Mouse (Mus musculus): ENCODE results near the gene Abcb10.
"Not testable (repeated sequence)": the region's sequence is repeated elsewhere in the genome, so short reads cannot be mapped to it uniquely, and the experiment has no call there.

DNA sequence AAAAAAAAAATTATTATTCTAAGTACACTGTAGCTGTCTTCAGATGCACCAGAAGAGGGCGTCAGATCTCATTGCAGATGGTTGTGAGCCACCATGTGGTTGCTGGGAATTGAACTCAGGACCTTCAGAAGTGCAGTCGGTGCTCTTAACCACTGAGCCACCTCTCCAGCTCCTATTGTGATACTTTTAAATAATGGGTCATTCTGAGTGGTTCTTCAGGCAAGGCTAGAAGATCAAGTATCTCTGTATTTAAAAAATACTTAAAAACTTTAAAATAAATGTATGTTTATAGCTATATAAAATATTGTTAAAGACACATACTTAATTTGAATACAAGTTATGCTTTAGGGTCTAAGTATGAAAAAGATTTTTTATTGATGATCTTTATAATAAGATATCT lies 43.3 kb upstream of the Abcb10 start:
- TF ChIP-seq CTCF, EP300 (IDR thresholded peaks at IDR 0.05; ENCODE audit: low read depth): not testable (repeated sequence)
